In genomic region chr4:48492510-48492909, GRCm38 (mm10) we compare ENCODE assay signal across 21 mouse cellular contexts. TPM values are rescaled to one million over a fixed set of nuclear protein-coding genes. Genes with fewer than 3 reads are reported as not detected.
DNase-seq lines count a peak whose midpoint lies in the region; ATAC-seq and TF ChIP-seq lines count a peak whose summit lies in the region.
"Had no signal": no experiment of that assay in that cellular context is flagged by ENCODE, and none has a peak within 500 bp of the region (broad histone marks: within the 10 kb centered on the region; RNA-seq: fewer than 3 reads in every experiment).

No protein-coding gene starts in this region.

- DNase-seq in lung, embryonic 14.5 days = peak; percentile 30
- DNase-seq in lung, postnatal 0 days (ENCODE audit: low spot score) = no peak
- DNase-seq in 416B (ENCODE audit: low read depth) = peak; percentile 62
- DNase-seq in stomach, postnatal 0 days (ENCODE audit: low spot score) = no peak
- no peak for DNase-seq in gastrocnemius, adult 18-20 months (ENCODE audit: low spot score)
- no peak for DNase-seq in cerebellum, adult 9-10 months
- DNase-seq: adrenal gland, adult 2 months; adrenal gland, postnatal 10 days; adrenal gland, postnatal 25 days; cerebellum, adult 11 months; cerebellum, adult 18-20 months; cerebellum, adult 8-10 months; cerebellum, postnatal 10 days; cerebellum, postnatal 25 days had no signal

- 18% methylated on average over 2 of the region's 2 CpGs for WGBS in lung, embryonic 14.5 days
- 31% methylated on average over 2 of the region's 2 CpGs for WGBS in lung, postnatal 0 days
- 22% methylated on average over 2 of the region's 2 CpGs for WGBS in stomach, postnatal 0 days

- no peaks in the 10 kb centered on the region for H3K9me3 ChIP-seq in lung, embryonic 14.5 days (ENCODE audit: low read depth, low read length)
- no peaks in the 10 kb centered on the region for H3K9me3 ChIP-seq in lung, postnatal 0 days (ENCODE audit: low read length)
- H3K9me3 ChIP-seq in stomach, postnatal 0 days (ENCODE audit: control insufficient read depth, low read length) = no peaks in the 10 kb centered on the region
- H3K9me3 ChIP-seq: embryonic facial prominence, embryonic 10.5 days; embryonic facial prominence, embryonic 12.5 days; forebrain, embryonic 10.5 days; forebrain, embryonic 12.5 days had no signal

- H3K36me3 ChIP-seq in lung, embryonic 14.5 days (ENCODE audit: insufficient read depth) = no peaks in the 10 kb centered on the region
- no peaks in the 10 kb centered on the region for H3K36me3 ChIP-seq in lung, postnatal 0 days (ENCODE audit: insufficient read depth, low read length)
- H3K36me3 ChIP-seq in stomach, postnatal 0 days (ENCODE audit: control insufficient read depth, insufficient read depth, low read length) = no peaks in the 10 kb centered on the region
- H3K36me3 ChIP-seq: embryonic facial prominence, embryonic 10.5 days; embryonic facial prominence, embryonic 12.5 days; forebrain, embryonic 10.5 days; forebrain, embryonic 12.5 days had no signal

- TF ChIP-seq EP300 in lung, postnatal 0 days (IDR thresholded peaks at IDR 0.05) = no peak
- TF ChIP-seq EP300 in stomach, postnatal 0 days (optimal IDR thresholded peaks at IDR 0.05) = no peak

- no peaks in the 10 kb centered on the region for H3K4me1 ChIP-seq in lung, embryonic 14.5 days (ENCODE audit: insufficient read depth)
- H3K4me1 ChIP-seq in lung, postnatal 0 days (ENCODE audit: insufficient read depth, low read depth, low read length) = no peaks in the 10 kb centered on the region
- H3K4me1 ChIP-seq in stomach, postnatal 0 days (replicated peaks; ENCODE audit: control insufficient read depth, insufficient read depth) = no peaks in the 10 kb centered on the region
- H3K4me1 ChIP-seq: embryonic facial prominence, embryonic 12.5 days had no signal

- no peak overlapping the region for H3K4me3 ChIP-seq in lung, embryonic 14.5 days (ENCODE audit: low read depth, low read length)
- H3K4me3 ChIP-seq in lung, postnatal 0 days (ENCODE audit: low read depth, low read length) = no peak overlapping the region
- H3K4me3 ChIP-seq in stomach, postnatal 0 days (ENCODE audit: low read depth, low read length) = no peak overlapping the region
- H3K4me3 ChIP-seq: embryonic facial prominence, embryonic 10.5 days; embryonic facial prominence, embryonic 12.5 days; erythroblast, embryonic 14.5 days; forebrain, embryonic 10.5 days; forebrain, embryonic 12.5 days had no signal

- H3K9ac ChIP-seq in lung, embryonic 14.5 days = no peak overlapping the region
- H3K9ac ChIP-seq in lung, postnatal 0 days (replicated peaks; ENCODE audit: low read depth) = no peak overlapping the region
- H3K9ac ChIP-seq in stomach, postnatal 0 days (ENCODE audit: low read length) = no peak overlapping the region
- H3K9ac ChIP-seq: embryonic facial prominence, embryonic 12.5 days; forebrain, embryonic 12.5 days had no signal

- no peak overlapping the region for H3K27ac ChIP-seq in lung, embryonic 14.5 days (ENCODE audit: low read depth)
- H3K27ac ChIP-seq in lung, postnatal 0 days (ENCODE audit: low read length) = no peak overlapping the region
- no peak overlapping the region for H3K27ac ChIP-seq in stomach, postnatal 0 days (replicated peaks)
- H3K27ac ChIP-seq: embryonic facial prominence, embryonic 10.5 days; embryonic facial prominence, embryonic 12.5 days; forebrain, embryonic 10.5 days; forebrain, embryonic 12.5 days had no signal

- TF ChIP-seq CTCF in lung, embryonic 14.5 days (IDR thresholded peaks at IDR 0.05; ENCODE audit: low read depth) = no peak
- TF ChIP-seq CTCF in lung, postnatal 0 days (IDR thresholded peaks at IDR 0.05) = no peak
- TF ChIP-seq CTCF in stomach, postnatal 0 days (IDR thresholded peaks at IDR 0.05; ENCODE audit: low read depth) = no peak

- H3K27me3 ChIP-seq in lung, embryonic 14.5 days (ENCODE audit: insufficient read depth, low read length) = no peaks in the 10 kb centered on the region
- no peaks in the 10 kb centered on the region for H3K27me3 ChIP-seq in lung, postnatal 0 days (replicated peaks; ENCODE audit: insufficient read depth, low read length)
- H3K27me3 ChIP-seq in stomach, postnatal 0 days (ENCODE audit: control insufficient read depth, insufficient read depth, low read length) = no peaks in the 10 kb centered on the region
- H3K27me3 ChIP-seq: embryonic facial prominence, embryonic 12.5 days; forebrain, embryonic 12.5 days had no signal

- ATAC-seq in lung, embryonic 14.5 days (ENCODE audit: insufficient read depth) = no peak
- no peak for ATAC-seq in lung, postnatal 0 days
- peak; percentile 66; the same call in 1 of the 2 replicates for ATAC-seq in stomach, postnatal 0 days (ENCODE audit: low FRiP score, low TSS enrichment)
- ATAC-seq: forebrain, embryonic 16.5 days had no signal

- no peak overlapping the region for H3K4me2 ChIP-seq in lung, embryonic 14.5 days
- H3K4me2 ChIP-seq in lung, postnatal 0 days (replicated peaks; ENCODE audit: low read depth, low read length) = no peak overlapping the region
- H3K4me2 ChIP-seq in stomach, postnatal 0 days (replicated peaks; ENCODE audit: low read depth) = no peak overlapping the region
- H3K4me2 ChIP-seq: embryonic facial prominence, embryonic 12.5 days; forebrain, embryonic 12.5 days had no signal

RNA-seq across cellular contexts. Expression of gene Tex10, which starts 19.3 kb away (rescaled TPM):
- 71.4 and 73.3 TPM in 2 replicates for polyA plus RNA-seq in lung, embryonic 14.5 days (2014; fragmentation: Nextera tagmentation; extraction: Ambion mirVana)
- 17.2 and 19.9 TPM in 2 replicates for polyA plus RNA-seq in lung, postnatal 0 days (2015; fragmentation: Nextera tagmentation; extraction: Ambion mirVana)
- 19.6 and 21.2 TPM in 2 replicates for polyA plus RNA-seq in stomach, postnatal 0 days (2015; fragmentation: Nextera tagmentation; extraction: Ambion mirVana)
- 10 to 100 TPM; 11.1 to 11.6 TPM for total RNA-seq in gastrocnemius, adult 18-20 months (2021)

RNA-seq across cellular contexts. Expression of gene Msantd3, which starts 47.2 kb away (rescaled TPM):
- polyA plus RNA-seq in lung, embryonic 14.5 days (2014; fragmentation: Nextera tagmentation; extraction: Ambion mirVana) = 34.1 and 34.9 TPM in 2 replicates
- polyA plus RNA-seq in lung, postnatal 0 days (2015; fragmentation: Nextera tagmentation; extraction: Ambion mirVana) = 12.2 and 13.1 TPM in 2 replicates
- 11.0 and 11.4 TPM in 2 replicates for polyA plus RNA-seq in stomach, postnatal 0 days (2015; fragmentation: Nextera tagmentation; extraction: Ambion mirVana)
- total RNA-seq in gastrocnemius, adult 18-20 months (2021) = 10 to 100 TPM; 17.4 to 17.9 TPM
- total RNA-seq: MEL had no signal
- polyA plus RNA-seq: erythroblast, embryonic 14.5 days had no signal

Comparison
In these comparisons a context has a peak if more than half of its experiments do, and no peak if none do; other contexts are left out.
1. DNase-seq: peak in lung, embryonic 14.5 days (single experiment) and 416B (single experiment); none in lung, postnatal 0 days (single experiment), stomach, postnatal 0 days (single experiment), gastrocnemius, adult 18-20 months (single experiment) and cerebellum, adult 9-10 months (single experiment).